ENCODE assay signal across 18 mouse cellular contexts in the genomic region with DNA sequence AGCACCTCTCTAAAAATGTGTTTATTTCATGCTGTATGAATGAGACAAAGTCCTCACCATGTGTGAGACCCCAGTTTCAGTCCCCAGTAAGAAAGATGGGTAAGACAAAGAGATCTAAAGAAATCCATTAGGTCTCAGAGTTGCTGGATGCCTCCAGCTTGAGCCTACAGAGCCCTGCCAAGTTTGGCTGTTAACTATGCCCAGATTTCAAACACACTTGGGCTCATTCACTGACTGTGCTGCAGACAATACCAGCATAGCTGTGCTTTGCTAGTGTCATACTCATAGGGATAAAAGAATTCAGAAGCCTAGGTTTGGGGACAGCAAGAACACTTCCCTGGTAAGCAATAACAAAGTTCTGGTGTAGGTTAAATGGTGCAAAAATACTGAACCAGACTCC.
"Had no signal": no experiment of that assay in that cellular context is flagged by ENCODE, and none has a peak within 500 bp of the region (broad histone marks: within the 10 kb centered on the region; RNA-seq: fewer than 3 reads in every experiment).

No protein-coding gene starts in this region.

- H3K9me3 ChIP-seq: limb, embryonic 13.5 days; liver, embryonic 13.5 days; neural tube, embryonic 13.5 days; stomach, embryonic 15.5 days had no signal

- DNase-seq: kidney, adult 9 months; kidney, postnatal 14 days; kidney, postnatal 4 days; left cerebral cortex, postnatal 4 days; liver, embryonic 13.5 days; lung, adult 2 months; lung, postnatal 14 days; lung, postnatal 4 days; midbrain, embryonic 14.5 days; retina, postnatal 1 day; right cerebral cortex, postnatal 25 days; spleen, adult 18-20 months; thymus, postnatal 25 days had no signal

- H3K4me3 ChIP-seq: limb, embryonic 13.5 days; liver, embryonic 13.5 days; myocyte; neural tube, embryonic 13.5 days; stomach, embryonic 15.5 days had no signal

- H3K27me3 ChIP-seq: limb, embryonic 13.5 days; liver, embryonic 13.5 days; neural tube, embryonic 13.5 days; stomach, embryonic 15.5 days had no signal

- H3K27ac ChIP-seq: limb, embryonic 13.5 days; liver, embryonic 13.5 days; neural tube, embryonic 13.5 days; stomach, embryonic 15.5 days had no signal

- H3K4me2 ChIP-seq: limb, embryonic 13.5 days; liver, embryonic 13.5 days; midbrain, embryonic 11.5 days; neural tube, embryonic 13.5 days; stomach, embryonic 15.5 days had no signal

- H3K9ac ChIP-seq: limb, embryonic 13.5 days; liver, embryonic 13.5 days; neural tube, embryonic 13.5 days; stomach, embryonic 15.5 days had no signal
